Mouse (Mus musculus) gastrocnemius, adult 2 months (tissue): ENCODE measurements around the gene Sdk1. TPM values are rescaled to one million over a fixed set of nuclear protein-coding genes. Genes with fewer than 3 reads are reported as not detected.

ENCODE experiments used
- DNase-seq: peaks from one replicate; pipeline ENCODE4 v3.0.0; 2022
- H3K27ac ChIP-seq: fragments of 200-600 bp; 2 replicates; pipeline ENCODE4 v1.8.1; 2022; ENCODE audit warnings: mild to moderate bottlenecking
- H3K4me3 ChIP-seq: fragments of 200-600 bp; 2 replicates; pipeline ENCODE4 v1.8.1; 2022; ENCODE audit warnings: mild to moderate bottlenecking, moderate library complexity
- CTCF ChIP-seq: fragments of 200-600 bp; IDR thresholded peaks from 2 replicates; pipeline ENCODE4 v1.8.1; 2022; ENCODE audit warnings: antibody characterized with exemption, mild to moderate bottlenecking, moderate library complexity
- intact Hi-C: fragments of 180-260 bp; cut with DNase I; formaldehyde crosslinking; loops from one replicate; pipeline ENCODE4 v1.15.1; 2025
- total RNA-seq, 2 experiments: library from RNA; stranded (reverse); gene quantifications; 2 replicates each; pipeline ENCODE4 v1.2.3; 2021

Gene Sdk1
- total RNA-seq, 2 experiments from 2014 or later, result 0.82 to 1.5 TPM

GRCm38 (mm10) chr5:141368567-141368966 lies 127.3 kb downstream of the Sdk1 start:
- no peak overlapping the region for H3K4me3 ChIP-seq
- intact Hi-C loops, result no loop called here

GRCm38 (mm10) chr5:141374797-141375196 lies 133.5 kb downstream of the Sdk1 start:
- Histone ChIP-seq H3K4me3 (no peak overlapping the region), H3K27ac (no peak overlapping the region)
- DNase-seq, result no peak
- intact Hi-C loops, result no loop called here
- no peak for TF ChIP-seq CTCF

More at GRCm38 (mm10) chr5:141368567-141368966, 127.3 kb downstream of the Sdk1 start:
- no peak overlapping the region for H3K27ac ChIP-seq
- no peak for DNase-seq
- no peak for TF ChIP-seq CTCF

GRCm38 (mm10) chr5:141379836-141380773 lies 138.8 kb downstream of the Sdk1 start:
- intact Hi-C loops, result no loop called here
- H3K27ac ChIP-seq, result no peak overlapping the region
- no peak for DNase-seq
- TF ChIP-seq CTCF, result no peak
- no peak overlapping the region for H3K4me3 ChIP-seq

- no peak overlapping the region for H3K27ac ChIP-seq
- TF ChIP-seq CTCF, result no peak
- intact Hi-C loops, result no loop called here
- no peak overlapping the region for H3K4me3 ChIP-seq
- DNase-seq, result no peak
These were observed 139.5 kb downstream of the Sdk1 start for GRCm38 (mm10) chr5:141380774-141381156.

GRCm38 (mm10) chr5:141381581-141381980 lies 140.3 kb downstream of the Sdk1 start:
- no peak for DNase-seq
- intact Hi-C loops, result no loop called here
- TF ChIP-seq CTCF, result no peak
- no peak overlapping the region for H3K27ac ChIP-seq
- no peak overlapping the region for H3K4me3 ChIP-seq

GRCm38 (mm10) chr5:141382246-141382835 lies 141.1 kb downstream of the Sdk1 start:
- no peak for DNase-seq
- intact Hi-C loops, result no loop called here
- no peak overlapping the region for H3K4me3 ChIP-seq
- TF ChIP-seq CTCF, result no peak
- no peak overlapping the region for H3K27ac ChIP-seq

GRCm38 (mm10) chr5:141388451-141388850 lies 147.2 kb downstream of the Sdk1 start:
- intact Hi-C loops, result no loop called here

GRCm38 (mm10) chr5:141390541-141390940 lies 149.3 kb downstream of the Sdk1 start:
- intact Hi-C loops, result no loop called here
- DNase-seq, result no peak
- Histone ChIP-seq H3K4me3 (no peak overlapping the region), H3K27ac (no peak overlapping the region)
- TF ChIP-seq CTCF, result no peak

More at GRCm38 (mm10) chr5:141388451-141388850, 147.2 kb downstream of the Sdk1 start:
- Histone ChIP-seq H3K27ac (no peak overlapping the region), H3K4me3 (no peak overlapping the region)
- no peak for TF ChIP-seq CTCF
- DNase-seq, result no peak

GRCm38 (mm10) chr5:141391153-141391552 lies 149.9 kb downstream of the Sdk1 start:
- no peak for TF ChIP-seq CTCF
- Histone ChIP-seq H3K4me3 (no peak overlapping the region), H3K27ac (no peak overlapping the region)
- DNase-seq, result no peak
- intact Hi-C loops, result no loop called here

- no peak for DNase-seq
- H3K4me3 ChIP-seq, result no peak overlapping the region
- no peak for TF ChIP-seq CTCF
- H3K27ac ChIP-seq, result no peak overlapping the region
- intact Hi-C loops, result no loop called here
These were observed 152.6 kb downstream of the Sdk1 start for GRCm38 (mm10) chr5:141393846-141394245.

- DNase-seq, result no peak
- no peak for TF ChIP-seq CTCF
- H3K27ac ChIP-seq, result no peak overlapping the region
- no peak overlapping the region for H3K4me3 ChIP-seq
- intact Hi-C loops, result no loop called here
These were observed 153.3 kb downstream of the Sdk1 start for GRCm38 (mm10) chr5:141394586-141394985.

- Histone ChIP-seq H3K27ac (no peak overlapping the region), H3K4me3 (no peak overlapping the region)
- no peak for DNase-seq
- no peak for TF ChIP-seq CTCF
- intact Hi-C loops, result no loop called here
These were observed 162.5 kb downstream of the Sdk1 start for GRCm38 (mm10) chr5:141403741-141404140.

GRCm38 (mm10) chr5:141404651-141405050 lies 163.4 kb downstream of the Sdk1 start:
- Histone ChIP-seq H3K4me3 (no peak overlapping the region), H3K27ac (no peak overlapping the region)
- no peak for DNase-seq
- intact Hi-C loops, result no loop called here
- no peak for TF ChIP-seq CTCF
